Mouse (Mus musculus): ENCODE data around the gene Aplnr. TPM values are rescaled to one million over a fixed set of nuclear protein-coding genes. Genes with fewer than 3 reads are reported as not detected.

The Aplnr gene
- polyA plus RNA-seq, 1 experiment from 2014 or later, result 35.6 TPM

DNA sequence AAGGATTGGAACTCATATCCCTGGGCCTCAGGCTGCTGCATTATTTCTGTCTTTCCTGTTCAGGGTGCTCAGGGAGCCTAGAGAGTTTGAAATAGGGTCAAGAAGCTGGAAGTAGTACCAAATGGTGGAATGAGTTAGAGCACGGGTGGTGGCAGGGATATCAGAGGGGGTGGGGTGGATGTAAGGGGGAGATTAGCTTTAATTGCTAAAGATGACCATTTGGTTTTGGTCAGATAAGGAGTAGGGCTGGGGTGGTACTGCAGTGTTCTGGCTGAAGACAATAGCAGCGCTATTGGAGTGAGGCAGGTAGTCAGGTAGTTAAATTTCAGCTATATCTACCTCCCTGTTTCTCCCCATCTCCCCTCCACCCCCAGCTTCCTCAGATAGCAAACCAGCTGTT is 4.8 kb upstream of the Aplnr start:
- no peaks in the 10 kb centered on the region for H3K4me1 ChIP-seq (ENCODE audit: control insufficient read depth, insufficient read depth, low read length)
- no peaks in the 10 kb centered on the region for H3K27me3 ChIP-seq (ENCODE audit: control insufficient read depth, insufficient read depth, low read length)
- no peak overlapping the region for H3K4me2 ChIP-seq (ENCODE audit: low read depth, low read length)
- no peak overlapping the region for H3K4me3 ChIP-seq (ENCODE audit: low read depth, low read length)
- no peak overlapping the region for H3K9ac ChIP-seq (replicated peaks; ENCODE audit: low read length)
- DNase-seq (ENCODE audit: low spot score), result no peak
- ATAC-seq (replicated peaks; ENCODE audit: insufficient number of reproducible peaks, low FRiP score, low TSS enrichment, low read depth), result no peak
- H3K36me3 ChIP-seq (replicated peaks; ENCODE audit: control insufficient read depth, insufficient read depth, low read depth, low read length), result no peaks in the 10 kb centered on the region
- H3K9me3 ChIP-seq (replicated peaks; ENCODE audit: control insufficient read depth, low read length), result no peaks in the 10 kb centered on the region
- no peak overlapping the region for H3K27ac ChIP-seq (replicated peaks; ENCODE audit: low read depth, low read length)
- WGBS, result 30% methylated on average over 2 of the region's 2 CpGs

DNA sequence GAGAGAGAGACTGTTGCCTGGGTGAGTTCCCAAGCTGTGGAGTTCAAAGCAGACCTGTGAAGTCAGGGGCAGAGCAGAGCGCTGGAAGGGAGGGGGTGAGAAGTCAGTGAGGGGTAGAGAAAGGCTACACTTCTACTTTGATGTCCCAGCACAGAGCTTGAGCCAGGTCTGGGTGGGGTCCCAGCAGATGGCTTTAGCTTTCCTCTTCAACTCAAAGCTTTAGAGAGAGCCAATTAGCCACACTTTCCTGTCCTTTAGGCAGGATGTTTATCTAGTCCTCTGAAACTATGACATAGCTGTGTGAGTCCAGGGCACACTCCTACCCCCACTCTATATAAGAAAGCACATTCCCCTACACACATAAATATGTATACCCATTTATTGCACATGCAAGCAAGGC is 4.3 kb upstream of the Aplnr start:
- no peak overlapping the region for H3K4me2 ChIP-seq (ENCODE audit: low read depth, low read length)
- no peaks in the 10 kb centered on the region for H3K27me3 ChIP-seq (ENCODE audit: control insufficient read depth, insufficient read depth, low read length)
- WGBS, result 11% methylated on average over 1 of the region's 1 CpGs
- H3K4me3 ChIP-seq (ENCODE audit: low read depth, low read length), result no peak overlapping the region
- DNase-seq (ENCODE audit: low spot score), result no peak
- H3K27ac ChIP-seq (replicated peaks; ENCODE audit: low read depth, low read length), result no peak overlapping the region
- H3K9me3 ChIP-seq (replicated peaks; ENCODE audit: control insufficient read depth, low read length), result no peaks in the 10 kb centered on the region
- no peaks in the 10 kb centered on the region for H3K4me1 ChIP-seq (ENCODE audit: control insufficient read depth, insufficient read depth, low read length)
- H3K9ac ChIP-seq (replicated peaks; ENCODE audit: low read length), result no peak overlapping the region
- ATAC-seq (replicated peaks; ENCODE audit: insufficient number of reproducible peaks, low FRiP score, low TSS enrichment, low read depth), result no peak
- no peaks in the 10 kb centered on the region for H3K36me3 ChIP-seq (replicated peaks; ENCODE audit: control insufficient read depth, insufficient read depth, low read depth, low read length)

DNA sequence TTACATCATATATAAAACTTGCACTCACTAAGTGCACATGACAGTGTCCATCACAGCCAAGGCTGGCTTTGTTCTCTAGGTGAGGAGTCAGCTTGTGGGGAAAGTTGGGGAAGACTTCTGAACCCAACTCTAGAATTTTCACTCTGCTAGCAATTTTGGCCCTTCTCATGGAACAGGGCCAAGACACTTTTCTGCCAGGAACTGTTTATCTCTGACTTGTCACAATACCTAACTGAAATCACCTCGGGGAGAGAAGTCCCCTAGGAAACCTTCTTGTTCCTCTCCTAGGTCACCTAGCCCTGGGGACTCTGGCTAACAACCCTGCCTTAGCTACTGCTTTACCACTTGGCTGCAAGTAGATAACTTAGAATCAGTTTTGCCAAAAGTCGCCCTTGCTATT is 3.8 kb upstream of the Aplnr start:
- no peak overlapping the region for H3K4me3 ChIP-seq (ENCODE audit: low read depth, low read length)
- no peaks in the 10 kb centered on the region for H3K36me3 ChIP-seq (replicated peaks; ENCODE audit: control insufficient read depth, insufficient read depth, low read depth, low read length)
- H3K4me2 ChIP-seq (ENCODE audit: low read depth, low read length), result no peak overlapping the region
- 60% methylated on average over 2 of the region's 2 CpGs for WGBS
- no peak for ATAC-seq (replicated peaks; ENCODE audit: insufficient number of reproducible peaks, low FRiP score, low TSS enrichment, low read depth)
- no peaks in the 10 kb centered on the region for H3K27me3 ChIP-seq (ENCODE audit: control insufficient read depth, insufficient read depth, low read length)
- H3K4me1 ChIP-seq (ENCODE audit: control insufficient read depth, insufficient read depth, low read length), result no peaks in the 10 kb centered on the region
- no peak overlapping the region for H3K9ac ChIP-seq (replicated peaks; ENCODE audit: low read length)
- H3K9me3 ChIP-seq (replicated peaks; ENCODE audit: control insufficient read depth, low read length), result no peaks in the 10 kb centered on the region
- H3K27ac ChIP-seq (replicated peaks; ENCODE audit: low read depth, low read length), result no peak overlapping the region
- no peak for DNase-seq (ENCODE audit: low spot score)

DNA sequence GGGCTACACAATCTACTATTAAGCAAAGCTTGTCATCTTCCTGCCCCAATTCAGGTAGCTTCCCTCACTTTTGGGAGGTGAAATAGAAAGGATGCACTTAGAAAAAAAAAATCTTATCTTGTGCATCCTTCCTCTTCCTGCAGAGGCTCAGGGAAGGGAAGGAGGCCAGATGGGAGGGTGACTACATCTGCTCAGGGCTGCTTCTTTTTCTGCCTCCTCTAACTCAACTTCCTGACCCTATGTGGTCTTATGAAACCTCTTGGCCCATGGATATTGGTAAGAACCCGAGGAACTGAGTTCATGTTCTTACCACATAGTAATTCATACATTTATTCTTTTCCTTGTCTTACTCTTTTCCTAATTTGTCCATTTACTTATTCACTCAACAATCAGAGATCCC is 926 bp upstream of the Aplnr start:
- Histone ChIP-seq H3K4me2 (ENCODE audit: low read depth, low read length) (no peak overlapping the region), H3K4me3 (ENCODE audit: low read depth, low read length) (no peak overlapping the region), H3K4me1 (ENCODE audit: control insufficient read depth, insufficient read depth, low read length) (no peaks in the 10 kb centered on the region), H3K27me3 (ENCODE audit: control insufficient read depth, insufficient read depth, low read length) (no peaks in the 10 kb centered on the region), H3K36me3 (replicated peaks; ENCODE audit: control insufficient read depth, insufficient read depth, low read depth, low read length) (no peaks in the 10 kb centered on the region), H3K9ac (replicated peaks; ENCODE audit: low read length) (no peak overlapping the region), H3K9me3 (replicated peaks; ENCODE audit: control insufficient read depth, low read length) (no peaks in the 10 kb centered on the region), H3K27ac (replicated peaks; ENCODE audit: low read depth, low read length) (no peak overlapping the region)
- 50% methylated on average over 1 of the region's 1 CpGs for WGBS
- ATAC-seq (replicated peaks; ENCODE audit: insufficient number of reproducible peaks, low FRiP score, low TSS enrichment, low read depth) (no peak), DNase-seq (ENCODE audit: low spot score) (no peak)

DNA sequence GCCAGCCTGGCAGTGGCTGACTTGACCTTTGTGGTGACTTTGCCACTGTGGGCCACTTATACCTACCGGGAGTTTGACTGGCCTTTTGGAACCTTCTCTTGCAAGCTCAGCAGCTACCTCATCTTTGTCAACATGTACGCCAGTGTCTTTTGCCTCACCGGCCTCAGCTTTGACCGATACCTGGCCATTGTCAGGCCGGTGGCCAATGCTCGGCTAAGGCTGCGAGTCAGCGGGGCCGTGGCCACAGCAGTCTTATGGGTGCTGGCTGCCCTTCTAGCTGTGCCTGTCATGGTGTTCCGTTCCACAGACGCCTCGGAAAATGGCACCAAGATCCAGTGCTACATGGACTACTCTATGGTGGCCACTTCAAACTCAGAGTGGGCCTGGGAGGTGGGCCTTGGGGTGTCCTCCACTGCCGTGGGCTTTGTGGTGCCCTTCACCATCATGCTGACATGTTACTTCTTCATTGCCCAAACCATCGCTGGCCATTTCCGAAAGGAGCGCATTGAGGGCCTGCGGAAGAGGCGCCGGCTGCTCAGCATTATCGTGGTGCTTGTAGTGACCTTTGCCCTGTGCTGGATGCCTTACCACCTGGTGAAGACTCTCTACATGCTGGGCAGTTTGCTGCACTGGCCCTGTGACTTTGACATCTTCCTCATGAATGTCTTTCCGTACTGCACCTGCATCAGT is 951 bp downstream of the Aplnr start:
- Histone ChIP-seq H3K4me2 (ENCODE audit: low read depth, low read length) (no peak overlapping the region), H3K36me3 (replicated peaks; ENCODE audit: control insufficient read depth, insufficient read depth, low read depth, low read length) (no peaks in the 10 kb centered on the region), H3K27me3 (ENCODE audit: control insufficient read depth, insufficient read depth, low read length) (no peaks in the 10 kb centered on the region), H3K4me1 (ENCODE audit: control insufficient read depth, insufficient read depth, low read length) (no peaks in the 10 kb centered on the region), H3K9ac (replicated peaks; ENCODE audit: low read length) (no peak overlapping the region), H3K27ac (replicated peaks; ENCODE audit: low read depth, low read length) (no peak overlapping the region; the same call in 1 of the 2 replicates), H3K4me3 (ENCODE audit: low read depth, low read length) (no peak overlapping the region), H3K9me3 (replicated peaks; ENCODE audit: control insufficient read depth, low read length) (no peaks in the 10 kb centered on the region)
- ATAC-seq (replicated peaks; ENCODE audit: insufficient number of reproducible peaks, low FRiP score, low TSS enrichment, low read depth) (no peak), DNase-seq (ENCODE audit: low spot score) (no peak)
- WGBS, result 81% methylated on average over 21 of the region's 21 CpGs

DNA sequence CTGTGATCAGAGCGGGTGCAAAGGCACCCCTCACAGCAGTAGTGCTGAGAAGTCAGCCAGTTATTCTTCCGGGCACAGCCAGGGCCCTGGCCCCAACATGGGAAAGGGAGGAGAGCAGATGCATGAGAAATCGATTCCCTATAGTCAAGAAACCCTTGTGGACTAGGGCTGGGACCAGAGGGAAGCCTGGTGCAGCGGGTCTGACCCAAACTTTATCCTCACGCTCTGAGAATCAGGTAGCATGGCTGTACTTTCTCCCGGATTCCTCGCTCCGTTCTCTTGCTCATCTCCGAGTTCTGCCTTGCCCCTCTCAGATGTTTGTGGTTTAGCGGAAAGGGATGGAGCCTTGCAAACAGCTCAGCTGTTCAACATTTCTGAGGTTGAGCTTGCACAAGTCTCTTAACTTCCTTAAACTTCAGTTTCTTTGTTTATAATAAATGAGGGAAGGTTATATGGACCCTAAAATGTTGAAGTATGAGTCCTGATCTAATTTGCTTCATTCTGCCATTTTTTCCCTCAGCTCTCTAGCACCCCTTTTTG is 1.6 kb downstream of the Aplnr start:
- Histone ChIP-seq H3K4me1 (ENCODE audit: control insufficient read depth, insufficient read depth, low read length) (no peaks in the 10 kb centered on the region), H3K27me3 (ENCODE audit: control insufficient read depth, insufficient read depth, low read length) (no peaks in the 10 kb centered on the region), H3K27ac (replicated peaks; ENCODE audit: low read depth, low read length) (no peak overlapping the region), H3K4me2 (ENCODE audit: low read depth, low read length) (no peak overlapping the region), H3K9me3 (replicated peaks; ENCODE audit: control insufficient read depth, low read length) (no peaks in the 10 kb centered on the region), H3K4me3 (ENCODE audit: low read depth, low read length) (no peak overlapping the region), H3K9ac (replicated peaks; ENCODE audit: low read length) (no peak overlapping the region), H3K36me3 (replicated peaks; ENCODE audit: control insufficient read depth, insufficient read depth, low read depth, low read length) (no peaks in the 10 kb centered on the region)
- 58% methylated on average over 10 of the region's 10 CpGs for WGBS
- no peak for ATAC-seq (replicated peaks; ENCODE audit: insufficient number of reproducible peaks, low FRiP score, low TSS enrichment, low read depth)
- no peak for DNase-seq (ENCODE audit: low spot score)

DNA sequence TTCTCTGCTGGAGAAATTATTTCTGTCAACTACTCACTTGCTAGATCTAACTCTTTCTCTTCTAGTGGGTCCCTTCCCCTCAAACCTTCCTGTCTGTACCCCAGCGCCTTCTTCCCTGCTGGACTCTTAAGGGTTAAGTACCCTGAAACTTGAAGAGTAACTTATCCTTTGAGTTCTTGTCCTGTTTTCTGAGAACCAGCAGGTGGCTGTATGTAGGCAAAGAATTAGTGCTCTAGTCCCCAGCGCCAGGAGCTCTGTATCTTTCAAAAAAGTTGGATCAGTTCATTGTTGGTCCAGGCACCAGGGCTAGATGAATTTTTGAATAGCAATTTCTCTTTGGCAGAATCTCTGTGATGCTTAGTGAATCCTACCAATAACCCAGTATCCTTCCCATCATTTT is 2.1 kb downstream of the Aplnr start:
- ATAC-seq (replicated peaks; ENCODE audit: insufficient number of reproducible peaks, low FRiP score, low TSS enrichment, low read depth) (no peak), DNase-seq (ENCODE audit: low spot score) (no peak)
- Histone ChIP-seq H3K4me2 (ENCODE audit: low read depth, low read length) (no peak overlapping the region), H3K36me3 (replicated peaks; ENCODE audit: control insufficient read depth, insufficient read depth, low read depth, low read length) (no peaks in the 10 kb centered on the region), H3K4me3 (ENCODE audit: low read depth, low read length) (no peak overlapping the region), H3K9me3 (replicated peaks; ENCODE audit: control insufficient read depth, low read length) (no peaks in the 10 kb centered on the region), H3K4me1 (ENCODE audit: control insufficient read depth, insufficient read depth, low read length) (no peaks in the 10 kb centered on the region), H3K27me3 (ENCODE audit: control insufficient read depth, insufficient read depth, low read length) (no peaks in the 10 kb centered on the region), H3K9ac (replicated peaks; ENCODE audit: low read length) (no peak overlapping the region), H3K27ac (replicated peaks; ENCODE audit: low read depth, low read length) (no peak overlapping the region)
- WGBS, result 36% methylated on average over 2 of the region's 2 CpGs

DNA sequence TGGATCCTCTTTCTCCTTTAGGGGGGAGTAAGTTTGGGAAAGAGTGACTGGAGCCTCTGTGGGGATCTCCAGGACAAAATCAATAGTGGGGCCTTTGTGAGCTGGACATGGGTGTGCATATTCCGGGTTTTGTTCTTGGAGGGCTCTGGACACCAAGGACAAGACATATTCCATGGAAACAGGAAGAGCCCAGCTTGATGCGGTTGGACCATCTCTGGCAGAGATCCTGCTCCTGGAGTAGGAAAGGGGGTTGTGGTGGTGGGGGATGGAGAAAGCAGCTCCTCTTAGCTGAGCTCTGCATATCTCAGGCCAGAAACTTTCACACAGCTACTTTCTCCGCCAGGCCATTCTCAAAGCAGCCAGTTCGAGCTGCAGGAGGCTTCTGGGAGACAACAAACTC is 3.4 kb downstream of the Aplnr start:
- Histone ChIP-seq H3K9ac (replicated peaks; ENCODE audit: low read length) (no peak overlapping the region), H3K4me2 (ENCODE audit: low read depth, low read length) (no peak overlapping the region), H3K36me3 (replicated peaks; ENCODE audit: control insufficient read depth, insufficient read depth, low read depth, low read length) (no peaks in the 10 kb centered on the region), H3K4me1 (ENCODE audit: control insufficient read depth, insufficient read depth, low read length) (no peaks in the 10 kb centered on the region), H3K4me3 (ENCODE audit: low read depth, low read length) (no peak overlapping the region), H3K27ac (replicated peaks; ENCODE audit: low read depth, low read length) (no peak overlapping the region), H3K27me3 (ENCODE audit: control insufficient read depth, insufficient read depth, low read length) (no peaks in the 10 kb centered on the region), H3K9me3 (replicated peaks; ENCODE audit: control insufficient read depth, low read length) (no peaks in the 10 kb centered on the region)
- WGBS, result 55% methylated on average over 4 of the region's 4 CpGs
- no peak for ATAC-seq (replicated peaks; ENCODE audit: insufficient number of reproducible peaks, low FRiP score, low TSS enrichment, low read depth)
- DNase-seq (ENCODE audit: low spot score), result no peak
